Mouse (Mus musculus): ENCODE measurements around the gene Sec24c. TPM values are rescaled to one million over a fixed set of nuclear protein-coding genes. Genes with fewer than 3 reads are reported as not detected.

Sec24c gene
- polyA plus RNA-seq, 1 experiment from 2014 or later, result 100 TPM

DNA sequence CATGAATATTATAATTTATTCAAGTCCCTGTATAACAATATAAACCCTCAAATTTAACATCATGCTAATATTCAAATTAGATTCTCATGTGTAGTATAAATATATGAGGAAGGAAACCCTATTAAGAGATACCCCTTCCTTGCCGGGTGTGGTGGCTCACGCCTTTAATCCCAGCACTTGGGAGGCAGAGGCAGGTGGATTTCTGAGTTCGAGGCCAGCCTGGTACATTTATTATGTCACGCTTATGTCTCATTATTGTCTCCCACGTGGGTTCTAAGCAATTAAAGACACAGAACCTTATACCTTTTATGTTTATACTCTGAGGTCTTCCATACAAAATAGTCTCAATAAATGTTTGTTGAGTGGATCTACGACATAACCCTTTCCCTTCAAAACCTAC is 35.4 kb upstream of the Sec24c start:
- Histone ChIP-seq H3K27ac (ENCODE audit: low read depth) (no peak overlapping the region), H3K36me3 (ENCODE audit: insufficient read depth) (no peaks in the 10 kb centered on the region), H3K27me3 (ENCODE audit: insufficient read depth, low read length) (no peaks in the 10 kb centered on the region), H3K9me3 (ENCODE audit: low read depth, low read length) (no peaks in the 10 kb centered on the region), H3K4me3 (ENCODE audit: low read depth, low read length) (no peak overlapping the region), H3K4me1 (ENCODE audit: insufficient read depth) (0 out of 2 replicates have a peak, but pooled peaks cover 2% of the 10 kb centered on the region), H3K9ac (no peak overlapping the region), H3K4me2 (no peak overlapping the region)
- 89% methylated on average over 6 of the region's 6 CpGs for WGBS
- TF ChIP-seq CTCF (IDR thresholded peaks at IDR 0.05; ENCODE audit: low read depth), result no peak
- ATAC-seq (ENCODE audit: insufficient read depth) (no peak), DNase-seq (no peak)

DNA sequence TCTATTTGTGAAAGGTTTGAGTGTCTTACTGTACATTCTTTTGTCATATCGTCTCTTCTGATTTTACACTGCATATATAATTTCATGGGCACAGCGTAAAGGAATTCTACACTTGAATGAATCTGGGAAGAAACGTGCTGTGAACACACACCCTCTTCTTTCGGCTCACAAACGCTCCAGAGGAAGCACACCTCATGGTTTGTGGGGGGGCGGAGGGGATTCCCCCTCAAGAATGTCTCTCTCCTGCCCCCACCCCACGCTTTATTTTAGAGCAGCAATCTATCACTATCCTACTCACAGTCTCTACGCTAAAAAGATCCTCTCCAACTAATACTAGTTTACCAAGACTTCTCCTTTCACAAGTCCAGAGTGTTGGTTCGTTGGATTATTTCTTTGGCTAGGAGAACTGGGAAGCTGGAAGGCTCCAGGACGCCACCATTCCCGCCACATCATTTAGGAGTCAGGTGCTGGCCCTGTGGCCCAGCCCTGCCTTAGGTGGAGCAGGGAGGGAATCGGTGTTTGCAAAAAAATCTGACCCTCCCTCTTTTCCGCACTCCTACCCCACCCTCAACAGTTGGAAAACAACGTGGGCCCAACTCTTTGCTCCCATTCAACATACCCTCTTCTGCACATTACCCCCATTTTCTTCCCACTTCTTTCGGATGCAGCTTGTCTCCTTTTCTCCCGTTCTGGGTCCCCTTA is 34.0 kb upstream of the Sec24c start:
- 0 out of 2 replicates have a peak, but pooled peaks cover 2% of the 10 kb centered on the region for H3K4me1 ChIP-seq (ENCODE audit: insufficient read depth)
- H3K9ac ChIP-seq, result peak overlapping the region; percentile 78
- peak; percentile 70 for ATAC-seq (ENCODE audit: insufficient read depth)
- TF ChIP-seq CTCF (IDR thresholded peaks at IDR 0.05; ENCODE audit: low read depth), result no peak
- 2% methylated on average over 16 of the region's 16 CpGs for whole genome bisulfite sequencing
- no peaks in the 10 kb centered on the region for H3K36me3 ChIP-seq (ENCODE audit: insufficient read depth)
- no peaks in the 10 kb centered on the region for H3K27me3 ChIP-seq (ENCODE audit: insufficient read depth, low read length)
- no peaks in the 10 kb centered on the region for H3K9me3 ChIP-seq (ENCODE audit: low read depth, low read length)
- DNase-seq, result peak; percentile 27
- peak overlapping the region; percentile 76 for H3K4me3 ChIP-seq (ENCODE audit: low read depth, low read length)
- H3K27ac ChIP-seq (ENCODE audit: low read depth), result peak overlapping the region; percentile 64
- peak overlapping the region; percentile 89 for H3K4me2 ChIP-seq

DNA sequence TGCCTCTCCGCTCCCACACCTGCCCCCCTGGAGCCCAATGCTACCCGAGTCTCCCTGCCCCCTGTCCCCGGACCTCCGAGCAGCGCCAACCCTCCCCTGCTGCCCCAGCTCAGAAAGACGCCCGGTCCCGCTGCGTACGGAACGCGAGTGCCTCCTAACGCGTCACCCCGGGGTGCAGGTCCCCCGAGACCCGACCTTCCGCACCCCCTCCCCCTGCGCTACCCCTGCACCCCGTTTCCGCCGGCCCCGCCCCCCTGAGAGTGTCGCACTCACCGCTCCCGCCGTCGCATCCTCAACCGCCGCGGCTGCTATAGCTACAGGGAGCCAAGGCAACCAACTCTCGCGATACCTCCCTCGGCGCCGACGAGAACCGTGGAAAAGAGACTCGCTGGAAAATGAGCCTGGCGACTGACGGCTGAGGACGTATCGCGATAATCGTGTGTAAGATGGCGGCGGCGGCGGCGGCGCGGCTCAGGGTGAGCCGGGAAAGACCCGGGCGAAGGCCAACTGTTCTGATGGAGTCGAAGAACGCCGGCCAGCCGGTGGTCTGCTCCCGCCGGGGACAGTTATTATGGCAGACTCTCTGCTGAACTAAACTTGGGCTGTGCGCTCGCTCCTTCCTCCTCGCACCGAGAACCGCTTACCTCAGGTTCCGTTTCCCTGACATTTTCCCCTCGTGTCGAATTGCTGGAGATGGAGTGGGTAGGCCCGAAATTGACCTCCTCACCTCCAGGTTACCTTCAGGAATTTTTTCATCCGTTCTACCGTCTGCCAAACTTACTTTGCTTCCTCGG is 33.3 kb upstream of the Sec24c start, which contains the start of gene Usp54:
TSS of gene Usp54 (minus strand) at position 420 of the 794 bp plus-strand sequence.
- no peak for TF ChIP-seq CTCF (IDR thresholded peaks at IDR 0.05; ENCODE audit: low read depth)
- peak within 1 kb of the TSS; percentile 85 for H3K27ac ChIP-seq (ENCODE audit: low read depth)
- no peaks in the 10 kb centered on the region for H3K36me3 ChIP-seq (ENCODE audit: insufficient read depth)
- H3K9me3 ChIP-seq (ENCODE audit: low read depth, low read length), result no peaks in the 10 kb centered on the region
- peak within 1 kb of the TSS; percentile 89 for H3K4me2 ChIP-seq
- ATAC-seq (ENCODE audit: insufficient read depth), result peak; percentile 97
- no peaks in the 10 kb centered on the region for H3K27me3 ChIP-seq (ENCODE audit: insufficient read depth, low read length)
- H3K9ac ChIP-seq, result peak within 1 kb of the TSS; percentile 78
- peak; percentile 100 for DNase-seq
- H3K4me3 ChIP-seq (ENCODE audit: low read depth, low read length), result peak within 1 kb of the TSS; percentile 76
- 0 out of 2 replicates have a peak, but pooled peaks cover 2% of the 10 kb centered on the region for H3K4me1 ChIP-seq (ENCODE audit: insufficient read depth)
- WGBS, result under 1% methylated on average over 73 of the region's 73 CpGs

DNA sequence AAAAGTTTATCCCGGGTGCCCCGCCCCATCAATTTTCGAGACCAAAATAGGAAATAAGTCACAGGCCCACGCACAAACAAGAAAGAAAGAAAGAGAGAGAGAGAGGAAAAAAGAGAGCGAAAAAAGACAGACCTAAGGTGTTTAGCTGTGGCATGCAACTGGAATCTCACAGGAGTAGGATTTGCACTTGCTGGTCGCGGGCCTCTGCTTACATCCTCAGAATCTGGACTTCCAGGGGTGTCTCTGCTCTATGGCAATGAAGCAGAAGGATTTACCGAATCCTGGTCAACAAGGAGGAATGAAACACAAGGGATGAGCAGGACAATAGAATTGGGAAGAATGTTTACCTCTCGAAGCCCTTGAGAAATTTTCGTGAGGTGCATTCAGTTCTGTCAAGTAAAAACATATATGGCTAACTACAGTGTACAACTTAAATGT is 32.7 kb upstream of the Sec24c start:
- Histone ChIP-seq H3K4me2 (peak overlapping the region; percentile 89), H3K27ac (ENCODE audit: low read depth) (peak overlapping the region; percentile 85), H3K4me1 (ENCODE audit: insufficient read depth) (0 out of 2 replicates have a peak, but pooled peaks cover 2% of the 10 kb centered on the region), H3K9me3 (ENCODE audit: low read depth, low read length) (no peaks in the 10 kb centered on the region), H3K27me3 (ENCODE audit: insufficient read depth, low read length) (no peaks in the 10 kb centered on the region), H3K4me3 (ENCODE audit: low read depth, low read length) (peak overlapping the region; percentile 76), H3K9ac (peak overlapping the region; percentile 78), H3K36me3 (ENCODE audit: insufficient read depth) (no peaks in the 10 kb centered on the region)
- no peak for DNase-seq
- 12% methylated on average over 10 of the region's 10 CpGs for WGBS
- no peak for TF ChIP-seq CTCF (IDR thresholded peaks at IDR 0.05; ENCODE audit: low read depth)
- ATAC-seq (ENCODE audit: insufficient read depth), result no peak; the same call in 1 of the 2 replicates

- Histone ChIP-seq H3K9me3 (ENCODE audit: low read depth, low read length) (no peaks in the 10 kb centered on the region), H3K4me1 (ENCODE audit: insufficient read depth) (0 out of 2 replicates have a peak, but pooled peaks cover 2% of the 10 kb centered on the region), H3K27ac (ENCODE audit: low read depth) (no peak overlapping the region), H3K4me3 (ENCODE audit: low read depth, low read length) (no peak overlapping the region), H3K9ac (no peak overlapping the region), H3K27me3 (ENCODE audit: insufficient read depth, low read length) (no peaks in the 10 kb centered on the region), H3K36me3 (ENCODE audit: insufficient read depth) (no peaks in the 10 kb centered on the region), H3K4me2 (no peak overlapping the region)
- WGBS, result 29% methylated on average over 3 of the region's 3 CpGs
- ATAC-seq (ENCODE audit: insufficient read depth) (no peak), DNase-seq (peak; percentile 35)
- peak; percentile 41 for TF ChIP-seq CTCF (IDR thresholded peaks at IDR 0.05; ENCODE audit: low read depth)
These were observed 28.6 kb upstream of the Sec24c start for GRCm38 (mm10) chr14:20645547-20645946.

DNA sequence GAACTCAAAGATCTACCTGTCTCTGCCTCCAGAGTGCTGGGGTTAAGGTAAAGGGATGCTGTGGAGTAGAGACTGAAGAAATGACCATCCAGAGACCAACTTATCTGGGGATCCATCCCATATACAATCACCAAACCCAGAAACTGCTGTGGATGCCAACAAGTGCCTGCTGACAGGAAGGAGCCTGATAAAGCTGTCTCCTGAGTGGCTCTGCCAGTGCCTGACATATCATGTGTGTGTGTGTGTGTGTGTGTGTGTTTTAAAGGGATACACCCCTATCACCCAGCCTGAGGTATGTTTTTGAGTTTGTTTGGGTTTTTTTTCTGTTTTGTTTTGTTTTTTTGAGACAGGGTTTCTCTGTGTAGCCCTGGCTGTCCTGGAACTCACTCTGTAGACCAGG is 27.7 kb upstream of the Sec24c start:
- Histone ChIP-seq H3K4me1 (ENCODE audit: insufficient read depth) (0 out of 2 replicates have a peak, but pooled peaks cover 2% of the 10 kb centered on the region), H3K4me3 (ENCODE audit: low read depth, low read length) (no peak overlapping the region), H3K9me3 (ENCODE audit: low read depth, low read length) (no peaks in the 10 kb centered on the region), H3K36me3 (ENCODE audit: insufficient read depth) (no peaks in the 10 kb centered on the region), H3K27me3 (ENCODE audit: insufficient read depth, low read length) (no peaks in the 10 kb centered on the region), H3K4me2 (no peak overlapping the region), H3K27ac (ENCODE audit: low read depth) (no peak overlapping the region), H3K9ac (no peak overlapping the region)
- TF ChIP-seq CTCF (IDR thresholded peaks at IDR 0.05; ENCODE audit: low read depth), result no peak
- DNase-seq (no peak), ATAC-seq (ENCODE audit: insufficient read depth) (no peak)

GRCm38 (mm10) chr14:20651000-20651399 is 23.1 kb upstream of the Sec24c start:
- Histone ChIP-seq H3K27me3 (ENCODE audit: insufficient read depth, low read length) (no peaks in the 10 kb centered on the region), H3K9ac (no peak overlapping the region), H3K4me1 (ENCODE audit: insufficient read depth) (no peaks in the 10 kb centered on the region), H3K4me2 (no peak overlapping the region), H3K36me3 (ENCODE audit: insufficient read depth) (no peaks in the 10 kb centered on the region), H3K27ac (ENCODE audit: low read depth) (no peak overlapping the region), H3K9me3 (ENCODE audit: low read depth, low read length) (no peaks in the 10 kb centered on the region), H3K4me3 (ENCODE audit: low read depth, low read length) (no peak overlapping the region)
- DNase-seq (no peak), ATAC-seq (ENCODE audit: insufficient read depth) (no peak)
- 81% methylated on average over 2 of the region's 2 CpGs for WGBS
- TF ChIP-seq CTCF (IDR thresholded peaks at IDR 0.05; ENCODE audit: low read depth), result no peak
